Mouse (Mus musculus) stomach, postnatal 0 days (tissue): ENCODE results near the gene Tnip1. TPM values are rescaled to one million over a fixed set of nuclear protein-coding genes. Genes with fewer than 3 reads are reported as not detected.
A peak's percentile ranks its signal among the peaks of the same experiment; 100 is the strongest.

ENCODE experiments used
- ATAC-seq: fragments of 200-750 bp; cut with Nextera tagmentation; 2 replicates; pipeline ENCODE4 v1.8.0; 2017; ENCODE audit not compliant: low FRiP score, low TSS enrichment
- DNase-seq: peaks from one replicate; pipeline ENCODE4 v3.0.0-alpha.2; 2016; ENCODE audit warnings: low spot score
- H3K27ac ChIP-seq: fragments of 300-500 bp; sonication (generic); replicated peaks from 2 replicates; pipeline ENCODE4 v1.5.1; 2014; ENCODE audit warnings: mild to moderate bottlenecking, control low read depth
- H3K27me3 ChIP-seq: fragments of 300-500 bp; sonication (generic); 2 replicates; pipeline ENCODE4 v1.6.1; 2014; ENCODE audit warnings: low read length; ENCODE audit not compliant: control insufficient read depth, insufficient read depth
- H3K36me3 ChIP-seq: fragments of 300-500 bp; sonication (generic); 2 replicates; pipeline ENCODE4 v1.6.1; 2014; ENCODE audit warnings: low read length, mixed read lengths; ENCODE audit not compliant: control insufficient read depth, insufficient read depth
- H3K4me1 ChIP-seq: fragments of 300-500 bp; sonication (generic); replicated peaks from 2 replicates; pipeline ENCODE4 v1.6.1; 2014; ENCODE audit warnings: antibody characterized with exemption; ENCODE audit not compliant: control insufficient read depth, insufficient read depth
- H3K4me2 ChIP-seq: fragments of 300-500 bp; sonication (generic); replicated peaks from 2 replicates; pipeline ENCODE4 v1.6.1; 2014; ENCODE audit warnings: low read depth, mild to moderate bottlenecking, control low read depth, moderate library complexity
- H3K4me3 ChIP-seq: fragments of 300-500 bp; sonication (generic); 2 replicates; pipeline ENCODE4 v1.5.1; 2014; ENCODE audit warnings: low read depth, low read length, control low read depth
- H3K9ac ChIP-seq: fragments of 300-500 bp; sonication (generic); 2 replicates; pipeline ENCODE4 v1.6.1; 2014; ENCODE audit warnings: mild to moderate bottlenecking, low read length, control low read depth, mixed read lengths
- H3K9me3 ChIP-seq: fragments of 300-500 bp; sonication (generic); 2 replicates; pipeline ENCODE4 v1.6.1; 2016; ENCODE audit warnings: low read length; ENCODE audit not compliant: control insufficient read depth
- CTCF ChIP-seq: IDR thresholded peaks from 2 replicates; pipeline ENCODE4 v1.5.1; 2016; ENCODE audit warnings: antibody characterized with exemption, low read depth, mild to moderate bottlenecking, moderate library complexity
- EP300 ChIP-seq: optimal IDR thresholded peaks from 2 replicates; pipeline ENCODE3; 2016; ENCODE audit warnings: antibody characterized with exemption
- WGBS: fragments of 180-500 bp; shearing (Covaris S2); extraction: QIAGEN DNeasy Blood & Tissue Kit; methylation state at CpG from one replicate; pipeline ENCODE4 v1.1.7; 2014; 5-methylcytosine and 5-hydroxymethylcytosine counted together
- polyA plus RNA-seq: library from polyadenylated mRNA; unstranded; fragments of >200 nt; fragmentation: Nextera tagmentation; extraction: Ambion mirVana; gene quantifications from 2 replicates; pipeline ENCODE4 v1.2.1, GENCODE M21; 2015

Tnip1 gene
- polyA plus RNA-seq, 1 experiment from 2014 or later, result 14.7 TPM

DNA sequence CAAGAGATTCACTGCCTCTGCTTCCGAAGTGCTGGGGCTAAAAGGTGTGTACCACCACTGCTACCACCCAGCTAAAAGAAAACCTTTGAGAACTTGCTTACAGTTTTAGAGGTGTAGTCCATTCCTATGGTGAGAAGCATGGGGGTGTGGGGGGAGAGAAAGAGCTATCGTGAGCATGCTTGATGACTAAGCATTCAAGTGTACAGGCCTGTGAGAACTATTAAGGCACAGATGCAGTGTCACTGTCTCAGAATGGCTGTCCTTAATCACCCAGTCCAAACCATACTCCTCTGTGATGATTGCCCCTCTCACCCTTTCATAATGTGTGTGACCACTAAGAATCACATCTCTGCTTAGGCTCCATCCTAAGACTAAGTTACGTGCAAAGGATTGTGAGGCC lies 93.4 kb downstream of the Tnip1 start:
- Histone ChIP-seq H3K4me3 (no peak overlapping the region), H3K4me2 (no peak overlapping the region), H3K9ac (no peak overlapping the region), H3K27me3 (no peaks in the 10 kb centered on the region), H3K36me3 (peaks cover 13% of the 10 kb centered on the region), H3K4me1 (0 out of 2 replicates have a peak, but pooled peaks cover 2% of the 10 kb centered on the region), H3K9me3 (no peaks in the 10 kb centered on the region), H3K27ac (no peak overlapping the region)
- DNase-seq, result no peak
- WGBS, result 51% methylated on average over 3 of the region's 3 CpGs
- no peak for TF ChIP-seq EP300
- no peak for TF ChIP-seq CTCF
- ATAC-seq, result no peak

- Histone ChIP-seq H3K27me3 (no peaks in the 10 kb centered on the region), H3K4me2 (no peak overlapping the region)
- TF ChIP-seq CTCF (no peak), EP300 (no peak)
These were observed 94.3 kb downstream of the Tnip1 start for GRCm38 (mm10) chr11:54868445-54868844.

DNA sequence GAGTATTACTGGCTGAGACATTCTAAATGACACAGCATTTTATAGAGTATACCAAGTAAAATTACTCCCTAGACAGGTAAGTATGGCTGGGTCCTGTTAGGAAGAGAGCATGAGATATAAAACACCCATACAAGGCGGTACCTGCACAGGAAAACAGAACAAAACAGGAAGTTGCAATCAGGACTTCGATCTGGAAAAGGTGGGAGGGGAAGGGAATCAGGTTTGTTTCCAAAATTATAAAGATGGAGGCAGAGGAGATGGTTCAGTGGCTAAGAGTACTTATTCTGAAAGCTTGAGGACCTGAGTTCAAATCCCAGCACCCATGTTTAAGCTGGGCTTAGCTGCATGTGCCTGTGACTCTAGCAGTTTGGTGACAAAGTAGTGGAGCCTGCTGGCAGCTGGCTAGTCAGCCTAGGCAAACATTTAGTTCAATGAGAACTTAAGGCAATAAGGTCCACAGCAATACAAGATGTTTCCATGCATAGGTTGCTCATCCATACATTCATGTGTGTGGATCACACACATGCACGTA lies 94.7 kb downstream of the Tnip1 start:
- ATAC-seq, result no peak
- no peak for TF ChIP-seq CTCF
- TF ChIP-seq EP300, result no peak

More at GRCm38 (mm10) chr11:54868445-54868844, 94.3 kb downstream of the Tnip1 start:
- WGBS, result 39% methylated on average over 2 of the region's 2 CpGs
- no peak overlapping the region for H3K27ac ChIP-seq
- H3K4me1 ChIP-seq, result 0 out of 2 replicates have a peak, but pooled peaks cover 2% of the 10 kb centered on the region
- H3K9me3 ChIP-seq, result no peaks in the 10 kb centered on the region
- no peak for ATAC-seq
- peaks cover 5% of the 10 kb centered on the region; the same call in 1 of the 2 replicates for H3K36me3 ChIP-seq
- no peak for DNase-seq
- no peak overlapping the region for H3K4me3 ChIP-seq
- H3K9ac ChIP-seq, result no peak overlapping the region

GRCm38 (mm10) chr11:54867049-54867385 lies 95.7 kb downstream of the Tnip1 start:
- no peaks in the 10 kb centered on the region for H3K9me3 ChIP-seq
- DNase-seq, result peak; percentile 72
- peak; percentile 74 for ATAC-seq
- peak overlapping the region; percentile 95 for H3K27ac ChIP-seq
- no peaks in the 10 kb centered on the region for H3K27me3 ChIP-seq
- TF ChIP-seq CTCF (no peak), EP300 (no peak)
- H3K4me1 ChIP-seq, result 0 out of 2 replicates have a peak, but pooled peaks cover 2% of the 10 kb centered on the region
- H3K36me3 ChIP-seq, result peaks cover 4% of the 10 kb centered on the region; the same call in 1 of the 2 replicates
- peak overlapping the region; percentile 63 for H3K4me2 ChIP-seq
- under 1% methylated on average over 5 of the region's 5 CpGs for WGBS
- H3K9ac ChIP-seq, result peak overlapping the region; percentile 93
- H3K4me3 ChIP-seq, result peak overlapping the region; percentile 84

More for the DNA sequence above, 94.7 kb downstream of the Tnip1 start:
- 75% methylated on average over 3 of the region's 3 CpGs for WGBS
- DNase-seq, result no peak
- Histone ChIP-seq H3K9me3 (no peaks in the 10 kb centered on the region), H3K4me3 (no peak overlapping the region), H3K9ac (no peak overlapping the region), H3K4me2 (no peak overlapping the region), H3K27me3 (no peaks in the 10 kb centered on the region), H3K36me3 (peaks cover 4% of the 10 kb centered on the region; the same call in 1 of the 2 replicates), H3K4me1 (0 out of 2 replicates have a peak, but pooled peaks cover 2% of the 10 kb centered on the region), H3K27ac (no peak overlapping the region)

DNA sequence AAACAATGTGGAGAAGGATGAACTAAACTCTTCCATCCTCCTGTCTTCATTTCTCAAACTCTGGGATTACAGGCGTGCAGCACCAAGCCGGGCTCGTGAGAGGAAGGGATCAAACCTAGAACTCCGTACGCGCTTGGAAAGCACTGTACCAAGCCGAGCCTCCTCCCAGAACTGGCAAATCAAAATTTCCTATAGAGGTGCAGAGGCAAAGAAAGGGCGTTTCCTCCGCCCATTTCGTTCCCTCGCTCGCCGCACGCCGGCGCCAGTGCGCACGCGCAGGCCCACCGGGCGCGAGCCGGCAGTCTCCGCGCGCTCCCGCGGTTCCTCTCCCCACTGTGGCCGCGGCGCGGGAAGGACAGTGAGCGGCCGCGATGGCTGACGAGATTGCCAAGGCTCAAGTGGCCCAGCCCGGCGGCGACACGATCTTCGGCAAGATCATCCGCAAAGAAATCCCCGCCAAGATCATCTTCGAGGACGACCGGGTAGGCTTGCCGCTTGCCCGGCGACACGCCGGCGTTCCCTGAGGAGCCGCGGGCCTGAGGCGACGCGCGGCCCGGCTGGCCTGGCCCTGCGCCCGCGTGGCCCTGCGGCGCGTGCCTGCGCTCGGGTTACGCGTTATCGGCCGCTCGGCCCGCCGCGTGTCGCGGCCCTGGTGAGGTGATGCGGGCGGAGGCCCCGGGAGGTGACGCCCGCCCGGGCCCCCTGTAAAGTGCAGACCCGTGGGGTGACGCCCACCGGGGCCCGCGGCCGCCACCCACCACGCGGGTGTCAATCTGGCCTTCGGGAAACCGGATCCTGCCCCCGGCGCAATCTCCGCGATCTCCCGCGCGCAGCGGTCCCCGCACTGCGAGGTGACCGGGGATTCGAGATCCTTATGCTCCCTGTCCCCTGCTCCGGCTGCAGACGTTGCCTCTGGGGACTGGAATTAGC lies 96.3 kb downstream of the Tnip1 start, which contains the start of gene Hint1:
Hint1 (plus strand) TSS at position 265 of the 930 bp plus-strand sequence.
- WGBS, result under 1% methylated on average over 93 of the region's 107 CpGs
- Histone ChIP-seq H3K9ac (peak within 1 kb of the TSS; percentile 93), H3K36me3 (no peaks in the 10 kb centered on the region; the same call in 1 of the 2 replicates), H3K27ac (peak within 1 kb of the TSS; percentile 95), H3K27me3 (no peaks in the 10 kb centered on the region), H3K4me2 (peak within 1 kb of the TSS; percentile 63), H3K9me3 (no peaks in the 10 kb centered on the region), H3K4me3 (peak within 1 kb of the TSS; percentile 84), H3K4me1 (0 out of 2 replicates have a peak, but pooled peaks cover 2% of the 10 kb centered on the region)
- TF ChIP-seq EP300 (no peak), CTCF (peak; percentile 51)
- DNase-seq (peak; percentile 92), ATAC-seq (peak; percentile 87)
